Mouse (Mus musculus): ENCODE data around the gene Tat. TPM values are rescaled to one million over a fixed set of nuclear protein-coding genes. Genes with fewer than 3 reads are reported as not detected.

Tat gene
- polyA plus RNA-seq, 1 experiment from 2014 or later, result not detected

- Histone ChIP-seq H3K9me3 (no peaks in the 10 kb centered on the region), H3K27me3 (replicated peaks) (peaks cover 27% of the 10 kb centered on the region), H3K27ac (no peak overlapping the region), H3K4me3 (no peak overlapping the region), H3K36me3 (no peaks in the 10 kb centered on the region), H3K9ac (no peak overlapping the region), H3K4me2 (replicated peaks) (no peak overlapping the region), H3K4me1 (peaks cover 19% of the 10 kb centered on the region)
- no peak for ATAC-seq (ENCODE audit: low FRiP score, low read depth)
- 75% methylated on average over 4 of the region's 4 CpGs for WGBS
Observed at GRCm38 (mm10) chr8:109959112-109959511, 31.1 kb upstream of the Tat start.

GRCm38 (mm10) chr8:109961693-109962367 is 28.4 kb upstream of the Tat start, which contains the start of gene Marveld3:
Marveld3 (minus strand) TSS chr8:109962203.
- whole genome bisulfite sequencing, result 2% methylated on average over 64 of the region's 64 CpGs
- ATAC-seq (ENCODE audit: low FRiP score, low read depth), result peak; percentile 26; the same call in 1 of the 2 replicates

GRCm38 (mm10) chr8:109962896-109963295 is 27.3 kb upstream of the Tat start:
- no peak overlapping the region for H3K4me2 ChIP-seq (replicated peaks)
- H3K36me3 ChIP-seq, result no peaks in the 10 kb centered on the region
- peaks cover 7% of the 10 kb centered on the region for H3K4me1 ChIP-seq
- peaks cover 27% of the 10 kb centered on the region for H3K27me3 ChIP-seq (replicated peaks)
- no peaks in the 10 kb centered on the region for H3K9me3 ChIP-seq
- 78% methylated on average over 9 of the region's 9 CpGs for WGBS
- no peak overlapping the region for H3K4me3 ChIP-seq
- no peak overlapping the region for H3K9ac ChIP-seq
- no peak for ATAC-seq (ENCODE audit: low FRiP score, low read depth)
- H3K27ac ChIP-seq, result no peak overlapping the region

More at GRCm38 (mm10) chr8:109961693-109962367, 28.4 kb upstream of the Tat start, which contains the start of gene Marveld3:
- Histone ChIP-seq H3K9ac (peak within 1 kb of the TSS; percentile 33; the same call in 1 of the 2 replicates), H3K27me3 (replicated peaks) (peaks cover 27% of the 10 kb centered on the region), H3K4me3 (peak within 1 kb of the TSS; percentile 34), H3K4me1 (peaks cover 13% of the 10 kb centered on the region), H3K36me3 (no peaks in the 10 kb centered on the region), H3K4me2 (replicated peaks) (peak within 1 kb of the TSS; percentile 66), H3K27ac (no peak within 1 kb of the TSS), H3K9me3 (no peaks in the 10 kb centered on the region)

- WGBS, result 78% methylated on average over 13 of the region's 13 CpGs
- H3K4me3 ChIP-seq, result no peak overlapping the region
- peaks cover 7% of the 10 kb centered on the region for H3K4me1 ChIP-seq
- no peak overlapping the region for H3K4me2 ChIP-seq (replicated peaks)
- no peak overlapping the region for H3K9ac ChIP-seq
- no peak overlapping the region for H3K27ac ChIP-seq
- H3K36me3 ChIP-seq, result no peaks in the 10 kb centered on the region
- H3K27me3 ChIP-seq (replicated peaks), result peaks cover 27% of the 10 kb centered on the region
- ATAC-seq (ENCODE audit: low FRiP score, low read depth), result no peak
- no peaks in the 10 kb centered on the region for H3K9me3 ChIP-seq
Observed at GRCm38 (mm10) chr8:109963421-109963820, 26.8 kb upstream of the Tat start.

GRCm38 (mm10) chr8:109964106-109964505 is 26.1 kb upstream of the Tat start:
- no peak overlapping the region for H3K4me2 ChIP-seq (replicated peaks)
- ATAC-seq (ENCODE audit: low FRiP score, low read depth), result no peak
- H3K36me3 ChIP-seq, result no peaks in the 10 kb centered on the region
- WGBS, result 75% methylated on average over 4 of the region's 4 CpGs
- no peaks in the 10 kb centered on the region for H3K9me3 ChIP-seq
- H3K4me1 ChIP-seq, result peaks cover 7% of the 10 kb centered on the region
- no peak overlapping the region for H3K4me3 ChIP-seq
- H3K27ac ChIP-seq, result no peak overlapping the region
- peaks cover 27% of the 10 kb centered on the region for H3K27me3 ChIP-seq (replicated peaks)
- H3K9ac ChIP-seq, result no peak overlapping the region

- no peak overlapping the region for H3K4me2 ChIP-seq (replicated peaks)
- no peaks in the 10 kb centered on the region for H3K4me1 ChIP-seq
- no peak overlapping the region for H3K27ac ChIP-seq
- H3K4me3 ChIP-seq, result no peak overlapping the region
- H3K9me3 ChIP-seq, result no peaks in the 10 kb centered on the region
- ATAC-seq (ENCODE audit: low FRiP score, low read depth), result no peak
- 58% methylated on average over 10 of the region's 10 CpGs for WGBS
- no peaks in the 10 kb centered on the region for H3K36me3 ChIP-seq
- no peaks in the 10 kb centered on the region; the same call in 1 of the 2 replicates for H3K27me3 ChIP-seq (replicated peaks)
- H3K9ac ChIP-seq, result no peak overlapping the region
Observed at GRCm38 (mm10) chr8:109968837-109969236, 21.4 kb upstream of the Tat start.

GRCm38 (mm10) chr8:109970323-109970722 is 19.9 kb upstream of the Tat start:
- Histone ChIP-seq H3K9ac (no peak overlapping the region), H3K4me2 (replicated peaks) (no peak overlapping the region), H3K9me3 (no peaks in the 10 kb centered on the region), H3K27me3 (replicated peaks) (no peaks in the 10 kb centered on the region; the same call in 1 of the 2 replicates), H3K27ac (no peak overlapping the region), H3K4me3 (no peak overlapping the region), H3K36me3 (no peaks in the 10 kb centered on the region), H3K4me1 (no peaks in the 10 kb centered on the region)
- WGBS, result 11% methylated on average over 9 of the region's 9 CpGs
- ATAC-seq (ENCODE audit: low FRiP score, low read depth), result no peak

GRCm38 (mm10) chr8:109972901-109973300 is 17.3 kb upstream of the Tat start:
- H3K9me3 ChIP-seq, result peaks cover 9% of the 10 kb centered on the region; the same call in 1 of the 2 replicates
- ATAC-seq (ENCODE audit: low FRiP score, low read depth), result no peak
- H3K27me3 ChIP-seq (replicated peaks), result no peaks in the 10 kb centered on the region; the same call in 1 of the 2 replicates
- no peak overlapping the region for H3K4me3 ChIP-seq
- H3K4me2 ChIP-seq (replicated peaks), result no peak overlapping the region
- WGBS, result 85% methylated on average over 4 of the region's 4 CpGs
- no peak overlapping the region for H3K9ac ChIP-seq
- no peak overlapping the region for H3K27ac ChIP-seq
- H3K36me3 ChIP-seq, result no peaks in the 10 kb centered on the region
- no peaks in the 10 kb centered on the region for H3K4me1 ChIP-seq

- H3K9me3 ChIP-seq, result peaks cover 9% of the 10 kb centered on the region; the same call in 1 of the 2 replicates
- WGBS, result 77% methylated on average over 6 of the region's 6 CpGs
- H3K4me3 ChIP-seq, result no peak overlapping the region
- no peak overlapping the region for H3K9ac ChIP-seq
- no peak for ATAC-seq (ENCODE audit: low FRiP score, low read depth)
- no peak overlapping the region for H3K4me2 ChIP-seq (replicated peaks)
- H3K36me3 ChIP-seq, result no peaks in the 10 kb centered on the region
- H3K27ac ChIP-seq, result no peak overlapping the region
- H3K27me3 ChIP-seq (replicated peaks), result no peaks in the 10 kb centered on the region; the same call in 1 of the 2 replicates
- peaks cover 2% of the 10 kb centered on the region; the same call in 1 of the 2 replicates for H3K4me1 ChIP-seq
Observed at GRCm38 (mm10) chr8:109979339-109979738, 10.9 kb upstream of the Tat start.

GRCm38 (mm10) chr8:109982386-109983105 is 7.7 kb upstream of the Tat start:
- no peaks in the 10 kb centered on the region for H3K9me3 ChIP-seq

GRCm38 (mm10) chr8:109983944-109984343 is 6.3 kb upstream of the Tat start:
- Histone ChIP-seq H3K36me3 (no peaks in the 10 kb centered on the region), H3K9ac (no peak overlapping the region), H3K9me3 (no peaks in the 10 kb centered on the region), H3K4me1 (peaks cover 4% of the 10 kb centered on the region; the same call in 1 of the 2 replicates), H3K27ac (no peak overlapping the region), H3K4me2 (replicated peaks) (no peak overlapping the region), H3K4me3 (no peak overlapping the region), H3K27me3 (replicated peaks) (no peaks in the 10 kb centered on the region; the same call in 1 of the 2 replicates)
- ATAC-seq (ENCODE audit: low FRiP score, low read depth), result 0 out of 2 replicates have a peak, but pooled peaks have one; percentile 29
- WGBS, result 17% methylated on average over 5 of the region's 5 CpGs

More at GRCm38 (mm10) chr8:109982386-109983105, 7.7 kb upstream of the Tat start:
- H3K4me1 ChIP-seq, result peaks cover 4% of the 10 kb centered on the region; the same call in 1 of the 2 replicates
- ATAC-seq (ENCODE audit: low FRiP score, low read depth), result no peak
- no peaks in the 10 kb centered on the region for H3K36me3 ChIP-seq
- H3K27me3 ChIP-seq (replicated peaks), result no peaks in the 10 kb centered on the region; the same call in 1 of the 2 replicates
- H3K4me3 ChIP-seq, result no peak overlapping the region
- WGBS, result 74% methylated on average over 15 of the region's 15 CpGs
- no peak overlapping the region for H3K4me2 ChIP-seq (replicated peaks)
- no peak overlapping the region for H3K27ac ChIP-seq
- H3K9ac ChIP-seq, result no peak overlapping the region

- H3K27me3 ChIP-seq (replicated peaks), result no peaks in the 10 kb centered on the region
- 78% methylated on average over 7 of the region's 7 CpGs for WGBS
- no peak for ATAC-seq (ENCODE audit: low FRiP score, low read depth)
Observed at GRCm38 (mm10) chr8:109986384-109986783, 3.9 kb upstream of the Tat start.

More at GRCm38 (mm10) chr8:109986384-109986783, 3.9 kb upstream of the Tat start:
- Histone ChIP-seq H3K4me3 (no peak overlapping the region), H3K36me3 (no peaks in the 10 kb centered on the region), H3K4me2 (replicated peaks) (no peak overlapping the region), H3K27ac (no peak overlapping the region), H3K4me1 (peaks cover 4% of the 10 kb centered on the region; the same call in 1 of the 2 replicates), H3K9me3 (no peaks in the 10 kb centered on the region), H3K9ac (no peak overlapping the region)
